Mouse (Mus musculus): ENCODE results near the gene Haus7.
A peak's percentile ranks its signal among the peaks of the same experiment; 100 is the strongest.
"Not testable (repeated sequence)": the region's sequence is repeated elsewhere in the genome, so short reads cannot be mapped to it uniquely, and the experiment has no call there.

Gene Haus7

GRCm38 (mm10) chrX:73467446-73468241 is 8.8 kb upstream of the Haus7 start:
- peak; percentile 24 for DNase-seq (ENCODE audit: inconsistent ontology term)

GRCm38 (mm10) chrX:73465483-73466186 is 6.8 kb upstream of the Haus7 start:
- peak; percentile 75 for DNase-seq (ENCODE audit: inconsistent ontology term)

GRCm38 (mm10) chrX:73460792-73461191 is 1.9 kb upstream of the Haus7 start:
- DNase-seq (ENCODE audit: inconsistent ontology term) = no peak

- DNase-seq (ENCODE audit: inconsistent ontology term) = no peak
Observed at GRCm38 (mm10) chrX:73451949-73452348, 6.9 kb downstream of the Haus7 start.

- DNase-seq (ENCODE audit: inconsistent ontology term) = no peak
Observed at GRCm38 (mm10) chrX:73441428-73441827, 17.4 kb downstream of the Haus7 start.

GRCm38 (mm10) chrX:73435252-73435651 is 23.6 kb downstream of the Haus7 start, which contains the start of gene Trex2:
TSS of gene Trex2 (minus strand) at chrX:73435344.
- DNase-seq (ENCODE audit: inconsistent ontology term) = no peak

GRCm38 (mm10) chrX:73432850-73433249 is 26.0 kb downstream of the Haus7 start:
- no peak for DNase-seq (ENCODE audit: inconsistent ontology term)

GRCm38 (mm10) chrX:73430036-73430435 is 28.8 kb downstream of the Haus7 start:
- no peak for DNase-seq (ENCODE audit: inconsistent ontology term)

GRCm38 (mm10) chrX:73412767-73413166 is 46.1 kb downstream of the Haus7 start:
- DNase-seq (ENCODE audit: inconsistent ontology term) = no peak

GRCm38 (mm10) chrX:73410880-73411517 is 47.8 kb downstream of the Haus7 start, which contains the start of gene Zfp92:
TSS of gene Zfp92 (plus strand) at chrX:73411096.
- peak; percentile 7 for DNase-seq (ENCODE audit: inconsistent ontology term)

GRCm38 (mm10) chrX:73401616-73402015 is 57.2 kb downstream of the Haus7 start:
- DNase-seq (ENCODE audit: inconsistent ontology term) = no peak

GRCm38 (mm10) chrX:73400951-73401350 is 57.9 kb downstream of the Haus7 start:
- DNase-seq (ENCODE audit: inconsistent ontology term) = no peak

GRCm38 (mm10) chrX:73398636-73399035 is 60.2 kb downstream of the Haus7 start, which contains the start of gene Gm18336:
TSS of gene Gm18336 (minus strand) at chrX:73398736.
- DNase-seq (ENCODE audit: inconsistent ontology term) = not testable (repeated sequence)

GRCm38 (mm10) chrX:73396446-73396845 is 62.4 kb downstream of the Haus7 start:
- DNase-seq (ENCODE audit: inconsistent ontology term) = no peak

GRCm38 (mm10) chrX:73391481-73391880 is 67.4 kb downstream of the Haus7 start:
- no peak for DNase-seq (ENCODE audit: inconsistent ontology term)
